Mouse (Mus musculus): ENCODE data around the gene Olfr418. TPM values are rescaled to one million over a fixed set of nuclear protein-coding genes. Genes with fewer than 3 reads are reported as not detected.
"Not testable (repeated sequence)": the region's sequence is repeated elsewhere in the genome, so short reads cannot be mapped to it uniquely, and the experiment has no call there.

Gene Olfr418
- not detected for polyA plus RNA-seq (2012; fragmentation: generic; extraction: Trizol)

DNA sequence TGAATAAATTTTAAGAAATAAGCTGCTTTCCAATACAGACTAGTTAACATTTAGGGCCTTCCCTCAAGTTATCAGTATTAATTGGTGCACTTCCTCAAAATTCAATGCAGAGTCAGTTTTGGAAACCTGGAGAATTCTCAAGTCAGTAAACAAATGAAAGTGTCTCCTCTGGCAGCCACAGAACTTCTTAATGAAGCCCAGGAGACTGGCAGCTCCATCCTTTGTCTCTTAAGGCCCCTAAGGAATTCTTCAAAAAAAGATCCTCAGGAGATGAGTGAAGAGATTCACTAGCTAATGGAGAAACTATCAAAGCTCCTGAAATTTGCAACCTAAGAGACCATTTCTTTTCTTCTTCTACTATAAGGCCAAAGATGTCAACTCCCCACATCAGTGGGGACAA is at the start of gene Olfr418:
Gene Olfr418, plus strand, starts transcription at position 301 of the 400 bp plus-strand sequence.
- Histone ChIP-seq H3K79me2 (ENCODE audit: control insufficient read depth, insufficient read depth) (no peaks in the 10 kb centered on the region), H3K4me3 (no peak within 1 kb of the TSS), H3K36me3 (ENCODE audit: control insufficient read depth, insufficient read depth) (no peaks in the 10 kb centered on the region), H3ac (ENCODE audit: control insufficient read depth, insufficient read length) (no peak within 1 kb of the TSS), H3K4me2 (ENCODE audit: low read depth) (no peak within 1 kb of the TSS), H3K27me3 (ENCODE audit: control insufficient read depth, insufficient read depth, insufficient read length) (no peaks in the 10 kb centered on the region)
- no peak for TF ChIP-seq E2F4 (IDR thresholded peaks at IDR 0.05; ENCODE audit: insufficient read depth)
- TF ChIP-seq CEBPB (IDR thresholded peaks at IDR 0.05; ENCODE audit: insufficient read depth, poor library complexity, severe bottlenecking), result no peak

DNA sequence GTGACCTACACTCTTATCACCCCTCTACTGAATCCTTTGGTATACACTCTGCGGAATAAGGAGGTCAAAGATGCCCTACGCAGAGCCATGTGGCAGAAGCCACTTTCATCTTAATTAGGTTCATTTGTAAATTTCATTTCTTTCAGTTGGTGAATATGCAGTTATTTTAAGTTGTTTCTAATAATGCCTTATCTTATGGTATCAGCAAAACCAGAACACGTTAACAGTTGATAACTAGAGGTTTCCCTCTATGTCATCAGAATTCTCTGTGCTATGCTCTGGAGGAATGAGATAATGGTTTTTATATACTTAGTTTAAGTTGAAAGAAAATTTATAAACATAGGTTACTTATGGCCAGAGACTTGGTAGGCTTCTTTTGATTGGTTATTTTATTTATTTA is 49.3 kb upstream of the Olfr418 start:
- TF ChIP-seq POLR2A (IDR thresholded peaks at IDR 0.05; ENCODE audit: insufficient read length, low read depth), result no peak
- no peak for TF ChIP-seq SRF (IDR thresholded peaks at IDR 0.05; ENCODE audit: control insufficient read depth, insufficient read length, low read depth)
- no peak for TF ChIP-seq REST (IDR thresholded peaks at IDR 0.05; ENCODE audit: insufficient read depth, insufficient read length)
- TF ChIP-seq MYOD1 (IDR thresholded peaks at IDR 0.05; ENCODE audit: control insufficient read depth in 1 of 3, insufficient read length in 2 of 3, low read depth in 2 of 3), result no peak
- TF ChIP-seq CEBPB (IDR thresholded peaks at IDR 0.05; ENCODE audit: insufficient read depth, poor library complexity, severe bottlenecking), result no peak
- TF ChIP-seq MAX (IDR thresholded peaks at IDR 0.05; ENCODE audit: low read depth), result no peak
- TF ChIP-seq E2F4 (IDR thresholded peaks at IDR 0.05; ENCODE audit: insufficient read depth), result no peak
- no peak for TF ChIP-seq TCF12 (IDR thresholded peaks at IDR 0.05; ENCODE audit: insufficient read depth, poor library complexity, severe bottlenecking)
- no peak for TF ChIP-seq POLR2AphosphoS2 (IDR thresholded peaks at IDR 0.05; ENCODE audit: insufficient read length, low read depth)
- no peak for TF ChIP-seq TCF3 (IDR thresholded peaks at IDR 0.05; ENCODE audit: insufficient read length, low read depth)
- no peak for TF ChIP-seq MYOG (IDR thresholded peaks at IDR 0.05; ENCODE audit: control insufficient read depth in 1 of 3, insufficient read depth in 1 of 3, insufficient read length in 2 of 3, low read depth in 2 of 3)
- no peak for TF ChIP-seq USF1 (IDR thresholded peaks at IDR 0.05; ENCODE audit: low read depth)
- Histone ChIP-seq H3ac (ENCODE audit: control insufficient read depth, insufficient read length) (no peak overlapping the region), H3K4me3 (no peak overlapping the region), H3K36me3 (ENCODE audit: control insufficient read depth, insufficient read depth) (no peaks in the 10 kb centered on the region), H3K27me3 (ENCODE audit: control insufficient read depth, insufficient read depth, insufficient read length) (no peaks in the 10 kb centered on the region), H3K79me2 (ENCODE audit: control insufficient read depth, insufficient read depth) (no peaks in the 10 kb centered on the region), H3K4me2 (ENCODE audit: low read depth) (no peak overlapping the region)

DNA sequence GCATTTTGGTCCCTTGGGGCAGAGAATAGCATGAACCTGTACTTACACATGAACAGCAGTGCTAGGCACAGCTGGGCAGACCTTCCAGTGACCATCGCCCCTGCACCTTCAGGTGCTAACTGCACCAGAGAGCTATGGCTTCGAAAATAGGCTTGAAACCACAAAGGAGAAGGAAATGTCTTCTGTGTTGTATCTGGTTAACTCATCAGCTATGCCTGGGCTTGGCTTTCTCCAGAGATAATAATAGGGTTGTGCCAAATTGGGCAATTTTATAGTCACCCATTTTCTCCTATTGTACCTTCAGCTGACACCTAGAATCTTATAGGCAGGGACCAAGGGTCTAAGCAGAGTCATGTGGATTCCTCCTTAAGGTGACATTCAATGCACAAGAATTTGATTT is 38.7 kb upstream of the Olfr418 start, which contains the start of gene Fcer1a:
Gene Fcer1a, minus strand, starts transcription at position 134 of the 400 bp plus-strand sequence.
- Histone ChIP-seq H3K27me3 (ENCODE audit: control insufficient read depth, insufficient read depth, insufficient read length) (no peaks in the 10 kb centered on the region), H3ac (ENCODE audit: control insufficient read depth, insufficient read length) (no peak within 1 kb of the TSS), H3K79me2 (ENCODE audit: control insufficient read depth, insufficient read depth) (no peaks in the 10 kb centered on the region), H3K36me3 (ENCODE audit: control insufficient read depth, insufficient read depth) (no peaks in the 10 kb centered on the region), H3K4me2 (ENCODE audit: low read depth) (no peak within 1 kb of the TSS), H3K4me3 (no peak within 1 kb of the TSS)
- TF ChIP-seq E2F4 (IDR thresholded peaks at IDR 0.05; ENCODE audit: insufficient read depth) (no peak), REST (IDR thresholded peaks at IDR 0.05; ENCODE audit: insufficient read depth, insufficient read length) (no peak), TCF12 (IDR thresholded peaks at IDR 0.05; ENCODE audit: insufficient read depth, poor library complexity, severe bottlenecking) (no peak), TCF3 (IDR thresholded peaks at IDR 0.05; ENCODE audit: insufficient read length, low read depth) (no peak), SRF (IDR thresholded peaks at IDR 0.05; ENCODE audit: control insufficient read depth, insufficient read length, low read depth) (no peak), POLR2A (IDR thresholded peaks at IDR 0.05; ENCODE audit: insufficient read length, low read depth) (no peak), USF1 (IDR thresholded peaks at IDR 0.05; ENCODE audit: low read depth) (no peak), MAX (IDR thresholded peaks at IDR 0.05; ENCODE audit: low read depth) (no peak), POLR2AphosphoS2 (IDR thresholded peaks at IDR 0.05; ENCODE audit: insufficient read length, low read depth) (no peak), MYOG (IDR thresholded peaks at IDR 0.05; ENCODE audit: control insufficient read depth in 1 of 3, insufficient read depth in 1 of 3, insufficient read length in 2 of 3, low read depth in 2 of 3) (no peak), CEBPB (IDR thresholded peaks at IDR 0.05; ENCODE audit: insufficient read depth, poor library complexity, severe bottlenecking) (no peak)

DNA sequence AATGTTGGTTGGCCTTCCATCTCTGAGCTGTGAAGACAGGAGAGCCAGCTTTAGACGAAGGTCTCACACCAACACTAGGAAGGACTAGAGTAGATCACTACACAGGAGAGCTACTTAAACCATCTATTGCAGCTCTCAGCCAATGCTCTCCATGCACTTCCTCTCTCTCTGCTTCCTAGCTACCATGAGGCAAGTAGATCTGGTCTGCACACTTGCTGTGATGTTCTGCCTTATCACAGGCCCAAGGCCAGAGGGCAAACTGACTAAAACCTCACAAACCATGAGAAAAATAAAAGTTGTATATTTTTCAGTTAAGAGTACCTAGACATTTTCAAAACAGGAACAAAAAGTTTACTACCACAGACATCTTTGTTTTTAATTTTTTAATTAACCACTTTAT is 28.8 kb upstream of the Olfr418 start:
- not testable (repeated sequence) for H3K36me3 ChIP-seq (ENCODE audit: control insufficient read depth, insufficient read depth); H3K4me3 ChIP-seq; H3K4me2 ChIP-seq (ENCODE audit: low read depth); H3K27me3 ChIP-seq (ENCODE audit: control insufficient read depth, insufficient read depth, insufficient read length); H3ac ChIP-seq (ENCODE audit: control insufficient read depth, insufficient read length); H3K79me2 ChIP-seq (ENCODE audit: control insufficient read depth, insufficient read depth)

DNA sequence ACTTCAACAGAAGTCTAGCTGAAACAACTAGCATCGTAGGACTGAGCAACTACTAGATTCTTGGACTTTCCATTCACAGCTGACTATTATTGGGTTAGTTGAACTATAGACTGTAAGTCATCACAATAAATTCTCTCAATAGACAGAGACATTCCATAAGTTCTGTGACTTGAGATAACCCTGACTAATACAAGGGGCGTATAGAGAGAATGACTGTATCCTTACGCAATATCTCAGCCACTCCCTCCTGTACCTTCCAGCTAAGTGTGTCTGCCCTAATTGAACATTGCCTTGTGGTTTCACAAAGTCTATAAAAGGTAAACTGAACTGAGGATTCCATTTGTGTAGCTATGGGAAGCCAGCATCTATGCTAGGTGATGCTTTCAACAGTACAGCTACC is 15.9 kb upstream of the Olfr418 start:
- Histone ChIP-seq H3K4me2 (ENCODE audit: low read depth) (no peak overlapping the region), H3K36me3 (ENCODE audit: control insufficient read depth, insufficient read depth) (no peaks in the 10 kb centered on the region), H3K27me3 (ENCODE audit: control insufficient read depth, insufficient read depth, insufficient read length) (no peaks in the 10 kb centered on the region), H3K4me3 (no peak overlapping the region), H3K79me2 (ENCODE audit: control insufficient read depth, insufficient read depth) (no peaks in the 10 kb centered on the region), H3ac (ENCODE audit: control insufficient read depth, insufficient read length) (no peak overlapping the region)
- TF ChIP-seq TCF12 (IDR thresholded peaks at IDR 0.05; ENCODE audit: insufficient read depth, poor library complexity, severe bottlenecking) (no peak), E2F4 (IDR thresholded peaks at IDR 0.05; ENCODE audit: insufficient read depth) (no peak), POLR2AphosphoS2 (IDR thresholded peaks at IDR 0.05; ENCODE audit: insufficient read length, low read depth) (no peak), CEBPB (IDR thresholded peaks at IDR 0.05; ENCODE audit: insufficient read depth, poor library complexity, severe bottlenecking) (no peak), USF1 (IDR thresholded peaks at IDR 0.05; ENCODE audit: low read depth) (no peak), MYOG (IDR thresholded peaks at IDR 0.05; ENCODE audit: control insufficient read depth in 1 of 3, insufficient read depth in 1 of 3, insufficient read length in 2 of 3, low read depth in 2 of 3) (no peak), MYOD1 (IDR thresholded peaks at IDR 0.05; ENCODE audit: control insufficient read depth in 1 of 3, insufficient read length in 2 of 3, low read depth in 2 of 3) (no peak), REST (IDR thresholded peaks at IDR 0.05; ENCODE audit: insufficient read depth, insufficient read length) (no peak), POLR2A (IDR thresholded peaks at IDR 0.05; ENCODE audit: insufficient read length, low read depth) (no peak), SRF (IDR thresholded peaks at IDR 0.05; ENCODE audit: control insufficient read depth, insufficient read length, low read depth) (no peak), TCF3 (IDR thresholded peaks at IDR 0.05; ENCODE audit: insufficient read length, low read depth) (no peak), MAX (IDR thresholded peaks at IDR 0.05; ENCODE audit: low read depth) (no peak)

All from myocyte (in vitro differentiated cells).